Mouse (Mus musculus) gastrocnemius, postnatal 4 days (tissue): ENCODE measurements around the gene Fam32a. TPM values are rescaled to one million over a fixed set of nuclear protein-coding genes. Genes with fewer than 3 reads are reported as not detected.

ENCODE experiments used
- DNase-seq, 2 experiments: peaks; one replicate each; pipeline ENCODE4 v3.0.0; 2021 to 2022; ENCODE audit warnings: low spot score in 2 of 2, mixed read lengths in 2 of 2
- total RNA-seq, 2 experiments: library from RNA; stranded (reverse); gene quantifications; 2 replicates each; pipeline ENCODE4 v1.2.3; 2021

Fam32a gene
- total RNA-seq, 2 experiments from 2014 or later: 24.3 to 25.9 TPM

GRCm38 (mm10) chr8:72273111-72273770, 53.7 kb downstream of the Fam32a start:
- no peak for DNase-seq

GRCm38 (mm10) chr8:72273807-72274206, 54.3 kb downstream of the Fam32a start:
- no peak for DNase-seq

Other genes starting within 250 kb of the Fam32a start
- under 1 TPM; 0.37 to 0.44 TPM for gene Cyp4f18, start 210.1 kb upstream of the Fam32a start, total RNA-seq
- gene Olfr372, start 178.5 kb upstream of the Fam32a start, total RNA-seq: not detected
- not detected for gene Olfr373, start 136.6 kb upstream of the Fam32a start, total RNA-seq
- gene Olfr374, start 112.7 kb upstream of the Fam32a start, total RNA-seq: not detected
- 100 to 1,000 TPM; 205 to 209 TPM for gene Tpm4, start 84.8 kb upstream of the Fam32a start, total RNA-seq
- gene Rab8a, start 58.5 kb upstream of the Fam32a start, total RNA-seq: 10 to 100 TPM; 37.6 to 37.7 TPM
- gene Hsh2d, start 30.1 kb upstream of the Fam32a start, total RNA-seq: not detected
- gene Cib3, start 6.9 kb upstream of the Fam32a start, total RNA-seq: not detected
- gene Gm11034, start 6.1 kb upstream of the Fam32a start, total RNA-seq: not detected
- 10 to 100 TPM; 46.4 to 48.5 TPM for gene Ap1m1, start 20.3 kb downstream of the Fam32a start, total RNA-seq
- 10 to 100 TPM; 29.3 to 31.8 TPM for gene Gm10282, start 85.5 kb downstream of the Fam32a start, total RNA-seq
- gene Klf2, start 99.3 kb downstream of the Fam32a start, total RNA-seq: 10 to 100 TPM; 40.0 to 47.7 TPM
- 10 to 100 TPM; 41.6 to 51.1 TPM for gene Eps15l1, start 201.7 kb downstream of the Fam32a start, total RNA-seq
- gene Calr3, start 224.1 kb downstream of the Fam32a start, total RNA-seq: 1 to 10 TPM; 1.3 to 2.0 TPM
- gene 1700030K09Rik, start 224.2 kb downstream of the Fam32a start, total RNA-seq: 1 to 10 TPM; 6.3 to 6.5 TPM